Mouse (Mus musculus) embryonic fibroblast, embryonic 13.5 days (primary cell): ENCODE measurements around the gene Sh3bp1.

Source experiments
- CTCF ChIP-seq: IDR thresholded peaks from 2 replicates; pipeline ENCODE4 v1.5.1; 2011; ENCODE audit warnings: mild to moderate bottlenecking, control low read depth, low read length, moderate library complexity, borderline replicate concordance; ENCODE audit not compliant: insufficient read depth
- POLR2A ChIP-seq: IDR thresholded peaks from 2 replicates; pipeline ENCODE4 v1.6.1; 2011; ENCODE audit warnings: low read depth, mild to moderate bottlenecking, control low read depth, low read length, moderate library complexity

GRCm38 (mm10) chr15:78914091-78914822 lies 14.7 kb downstream of the Sh3bp1 start:
- TF ChIP-seq CTCF (no peak), POLR2A (no peak)
